Mouse (Mus musculus) hindbrain, embryonic 12.5 days (tissue): ENCODE measurements at regions not wholly inside any gene's neighbourhood (a gene's known extent, or its start where the extent isn't known, plus 50 kb on each side); places are given as distances from the start of the nearest gene placed in this dataset.

Experiments
- ATAC-seq: fragments of 200-750 bp; cut with Nextera tagmentation; 2 replicates; pipeline ENCODE4 v1.8.0; 2017; ENCODE audit warnings: moderate TSS enrichment; ENCODE audit not compliant: low FRiP score
- H3K27ac ChIP-seq: fragments of 300-500 bp; sonication (generic); 2 replicates; pipeline ENCODE4 v1.5.1; 2016; ENCODE audit warnings: mild to moderate bottlenecking
- H3K27me3 ChIP-seq: fragments of 300-500 bp; sonication (generic); 2 replicates; pipeline ENCODE4 v1.6.1; 2016; ENCODE audit warnings: mild to moderate bottlenecking
- H3K36me3 ChIP-seq: fragments of 300-500 bp; sonication (generic); 2 replicates; pipeline ENCODE4 v1.6.1; 2016; ENCODE audit warnings: mild to moderate bottlenecking
- H3K4me1 ChIP-seq: fragments of 300-500 bp; sonication (generic); 2 replicates; pipeline ENCODE4 v1.6.1; 2016
- H3K4me2 ChIP-seq: fragments of 300-500 bp; sonication (generic); replicated peaks from 2 replicates; pipeline ENCODE4 v1.6.1; 2016; ENCODE audit warnings: mild to moderate bottlenecking
- H3K4me3 ChIP-seq: fragments of 300-500 bp; sonication (generic); 2 replicates; pipeline ENCODE4 v1.5.1; 2016; ENCODE audit warnings: mild to moderate bottlenecking
- H3K9ac ChIP-seq: fragments of 300-500 bp; sonication (generic); 2 replicates; pipeline ENCODE4 v1.6.1; 2016; ENCODE audit warnings: mild to moderate bottlenecking, moderate library complexity
- H3K9me3 ChIP-seq: fragments of 300-500 bp; sonication (generic); replicated peaks from 2 replicates; pipeline ENCODE4 v1.6.1; 2016; ENCODE audit warnings: mild to moderate bottlenecking
- WGBS: fragments of 180-500 bp; shearing (Covaris S2); methylation state at CpG from one replicate; pipeline ENCODE4 v1.1.7; 2016; 5-methylcytosine and 5-hydroxymethylcytosine counted together

- Histone ChIP-seq H3K27me3 (no peaks in the 10 kb centered on the region), H3K9ac (no peak overlapping the region), H3K27ac (no peak overlapping the region), H3K4me1 (no peaks in the 10 kb centered on the region), H3K4me3 (no peak overlapping the region), H3K36me3 (no peaks in the 10 kb centered on the region), H3K9me3 (no peaks in the 10 kb centered on the region), H3K4me2 (no peak overlapping the region)
- 63% methylated on average over 9 of the region's 9 CpGs for WGBS
- ATAC-seq = no peak
These were observed 100.6 kb upstream of the Cxcl12 start for GRCm38 (mm10) chr6:117067541-117068305.

- H3K4me3 ChIP-seq = no peak overlapping the region
- H3K9ac ChIP-seq = no peak overlapping the region
- H3K4me1 ChIP-seq = no peaks in the 10 kb centered on the region
- H3K36me3 ChIP-seq = no peaks in the 10 kb centered on the region
- H3K4me2 ChIP-seq = no peak overlapping the region
- 75% methylated on average over 6 of the region's 6 CpGs for WGBS
- no peaks in the 10 kb centered on the region for H3K27me3 ChIP-seq
- no peak for ATAC-seq
- H3K9me3 ChIP-seq = no peaks in the 10 kb centered on the region
- H3K27ac ChIP-seq = no peak overlapping the region
These were observed 97.0 kb upstream of the Cxcl12 start for GRCm38 (mm10) chr6:117071311-117071710.

DNA sequence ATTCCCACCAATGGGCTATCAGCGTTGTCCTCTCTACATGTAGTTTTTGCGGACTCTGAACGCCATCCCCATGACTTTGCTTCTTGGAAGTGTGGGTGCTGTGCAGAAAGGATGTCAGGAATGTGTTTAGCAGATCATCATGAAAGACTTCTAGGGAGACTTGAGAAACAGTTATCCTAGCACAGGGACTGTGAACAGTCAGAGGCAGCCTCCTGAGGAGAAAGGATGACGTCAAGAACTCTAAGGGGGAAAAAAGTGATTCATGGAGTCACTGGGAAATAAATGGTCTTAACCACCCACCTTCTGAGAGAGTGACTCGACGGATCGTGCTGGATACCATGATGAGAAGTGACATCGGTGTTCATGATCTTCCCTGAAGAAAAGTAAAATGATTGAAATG lies 96.5 kb upstream of the Cxcl12 start:
- Histone ChIP-seq H3K9me3 (no peaks in the 10 kb centered on the region), H3K4me1 (no peaks in the 10 kb centered on the region), H3K36me3 (no peaks in the 10 kb centered on the region), H3K27ac (no peak overlapping the region), H3K27me3 (no peaks in the 10 kb centered on the region), H3K4me3 (no peak overlapping the region), H3K4me2 (no peak overlapping the region), H3K9ac (no peak overlapping the region)
- WGBS = 87% methylated on average over 8 of the region's 8 CpGs
- no peak for ATAC-seq

GRCm38 (mm10) chr6:117079500-117079899 lies 88.8 kb upstream of the Cxcl12 start:
- Histone ChIP-seq H3K4me3 (no peak overlapping the region), H3K4me2 (no peak overlapping the region), H3K27me3 (no peaks in the 10 kb centered on the region), H3K9ac (no peak overlapping the region), H3K4me1 (no peaks in the 10 kb centered on the region; the same call in 1 of the 2 replicates), H3K27ac (no peak overlapping the region), H3K36me3 (no peaks in the 10 kb centered on the region), H3K9me3 (no peaks in the 10 kb centered on the region)
- 52% methylated on average over 5 of the region's 5 CpGs for WGBS
- no peak for ATAC-seq

DNA sequence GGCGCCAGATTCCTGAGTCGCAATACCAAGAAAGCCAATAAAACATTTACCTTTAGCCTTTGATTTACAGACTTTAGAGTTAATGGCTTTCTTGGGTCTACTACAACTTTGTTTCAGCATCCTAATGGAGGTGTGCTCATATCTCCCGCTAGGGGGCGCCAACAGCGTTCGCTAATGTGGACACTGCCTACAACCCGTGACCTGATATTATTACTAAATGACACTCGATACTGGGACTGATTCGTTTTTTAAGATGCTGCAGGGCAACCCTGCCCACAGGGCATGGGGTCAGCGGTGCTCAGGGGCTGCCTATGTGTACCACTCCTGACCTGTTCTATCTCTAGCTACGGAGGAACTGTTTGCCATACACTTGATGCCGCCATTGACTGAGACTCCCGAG lies 87.4 kb upstream of the Cxcl12 start:
- Histone ChIP-seq H3K27ac (no peak overlapping the region), H3K36me3 (no peaks in the 10 kb centered on the region), H3K4me1 (no peaks in the 10 kb centered on the region; the same call in 1 of the 2 replicates), H3K9ac (no peak overlapping the region), H3K4me2 (no peak overlapping the region), H3K27me3 (no peaks in the 10 kb centered on the region), H3K9me3 (no peaks in the 10 kb centered on the region), H3K4me3 (no peak overlapping the region)
- WGBS = 42% methylated on average over 13 of the region's 13 CpGs
- ATAC-seq = no peak

GRCm38 (mm10) chr6:117084211-117084610 lies 84.1 kb upstream of the Cxcl12 start:
- H3K4me1 ChIP-seq = no peaks in the 10 kb centered on the region; the same call in 1 of the 2 replicates
- H3K4me3 ChIP-seq = no peak overlapping the region
- H3K36me3 ChIP-seq = no peaks in the 10 kb centered on the region
- no peak overlapping the region for H3K9ac ChIP-seq
- no peak overlapping the region for H3K4me2 ChIP-seq
- no peak overlapping the region for H3K27ac ChIP-seq
- ATAC-seq = no peak
- no peaks in the 10 kb centered on the region for H3K27me3 ChIP-seq
- WGBS = 61% methylated on average over 6 of the region's 6 CpGs
- H3K9me3 ChIP-seq = no peaks in the 10 kb centered on the region

DNA sequence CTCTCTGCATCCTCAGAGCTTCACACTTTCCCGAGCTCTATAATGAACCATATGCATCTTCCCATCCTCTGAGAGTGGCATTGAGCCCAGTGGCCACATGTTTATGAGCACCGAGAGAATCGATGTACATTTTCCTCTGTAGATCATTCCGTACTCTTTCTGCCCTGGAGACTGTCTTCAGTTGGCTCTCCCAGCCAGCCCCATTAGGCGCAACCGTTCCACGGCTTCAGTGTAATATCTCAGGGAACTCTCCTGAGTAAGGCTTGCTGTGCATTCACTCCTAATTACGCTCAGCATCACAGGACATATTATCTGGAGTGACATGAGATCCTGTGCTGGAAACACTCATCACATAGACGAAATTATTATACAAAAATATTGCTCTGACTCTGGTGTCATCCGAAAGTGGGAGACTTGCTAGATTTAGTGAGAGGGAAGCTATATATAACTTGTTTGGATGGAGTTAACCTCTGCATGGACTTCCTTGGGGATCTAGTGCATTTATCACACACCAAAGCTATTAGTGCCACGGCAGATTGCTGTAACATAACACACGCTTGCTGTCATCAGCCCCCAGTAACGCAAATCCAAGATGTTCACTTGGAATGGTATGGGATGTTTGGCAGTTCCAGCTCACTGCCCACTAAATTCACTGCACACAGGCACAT lies 83.4 kb upstream of the Cxcl12 start:
- Histone ChIP-seq H3K4me2 (no peak overlapping the region), H3K9ac (no peak overlapping the region), H3K36me3 (no peaks in the 10 kb centered on the region), H3K4me3 (no peak overlapping the region), H3K27me3 (no peaks in the 10 kb centered on the region), H3K27ac (no peak overlapping the region), H3K4me1 (no peaks in the 10 kb centered on the region; the same call in 1 of the 2 replicates), H3K9me3 (no peaks in the 10 kb centered on the region)
- 77% methylated on average over 13 of the region's 13 CpGs for WGBS
- no peak for ATAC-seq

- no peaks in the 10 kb centered on the region for H3K36me3 ChIP-seq
- ATAC-seq = no peak
- no peak overlapping the region for H3K4me2 ChIP-seq
- no peak overlapping the region for H3K4me3 ChIP-seq
- no peaks in the 10 kb centered on the region for H3K4me1 ChIP-seq
- WGBS = 86% methylated on average over 6 of the region's 6 CpGs
- H3K9me3 ChIP-seq = no peaks in the 10 kb centered on the region
- no peak overlapping the region for H3K27ac ChIP-seq
- no peak overlapping the region for H3K9ac ChIP-seq
- no peaks in the 10 kb centered on the region for H3K27me3 ChIP-seq
These were observed 73.6 kb upstream of the Cxcl12 start for GRCm38 (mm10) chr6:117094742-117095141.

DNA sequence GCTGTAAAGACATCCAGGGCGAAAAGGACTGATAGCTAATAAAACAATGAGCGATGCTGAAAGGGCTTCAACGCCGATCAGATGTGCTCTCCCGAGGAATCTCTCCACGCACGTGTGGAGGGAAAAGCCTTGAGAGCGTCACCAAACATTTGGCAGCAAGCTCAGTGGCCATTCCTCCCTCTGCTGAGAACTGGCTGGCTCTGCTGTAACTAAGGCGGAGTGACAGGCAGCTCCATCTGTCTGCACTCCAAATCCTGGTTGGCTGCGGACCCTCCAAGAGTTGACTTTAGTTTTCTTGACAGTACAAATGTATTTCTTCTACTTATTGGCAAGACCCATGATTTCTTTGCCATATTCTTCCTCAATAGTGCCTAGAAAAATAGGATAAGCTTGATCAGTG lies 68.5 kb upstream of the Cxcl12 start:
- no peak for ATAC-seq
- no peak overlapping the region for H3K27ac ChIP-seq
- no peak overlapping the region for H3K9ac ChIP-seq
- H3K4me2 ChIP-seq = no peak overlapping the region
- H3K36me3 ChIP-seq = no peaks in the 10 kb centered on the region
- WGBS = 84% methylated on average over 10 of the region's 10 CpGs
- no peak overlapping the region for H3K4me3 ChIP-seq
- no peaks in the 10 kb centered on the region for H3K27me3 ChIP-seq
- no peaks in the 10 kb centered on the region for H3K9me3 ChIP-seq
- 0 out of 2 replicates have a peak, but pooled peaks cover 2% of the 10 kb centered on the region for H3K4me1 ChIP-seq

DNA sequence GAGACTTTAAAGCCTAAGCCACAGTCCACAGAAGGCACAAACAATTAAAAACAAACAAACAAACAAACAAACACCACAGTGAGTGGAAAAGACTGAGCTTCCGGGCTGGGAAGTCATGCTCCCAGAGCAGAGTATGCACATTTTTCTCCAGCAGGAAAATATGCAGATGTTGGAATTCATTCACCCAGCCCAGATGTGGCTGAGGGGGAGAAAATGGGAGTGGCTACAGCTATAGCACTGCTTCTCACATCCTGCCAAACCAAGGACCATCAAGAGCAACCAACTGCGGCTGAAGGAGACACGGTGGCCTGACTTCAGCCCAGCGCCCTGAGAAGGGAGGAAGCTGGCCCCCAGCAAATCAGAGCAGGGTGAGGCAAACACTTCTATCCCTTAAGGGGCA lies 65.6 kb upstream of the Cxcl12 start:
- peaks cover 9% of the 10 kb centered on the region; the same call in 1 of the 2 replicates for H3K4me1 ChIP-seq
- no peak overlapping the region for H3K4me2 ChIP-seq
- H3K36me3 ChIP-seq = no peaks in the 10 kb centered on the region
- H3K27me3 ChIP-seq = no peaks in the 10 kb centered on the region
- no peaks in the 10 kb centered on the region for H3K9me3 ChIP-seq
- H3K27ac ChIP-seq = no peak overlapping the region
- H3K4me3 ChIP-seq = no peak overlapping the region
- no peak overlapping the region for H3K9ac ChIP-seq
- no peak for ATAC-seq
- WGBS = 84% methylated on average over 4 of the region's 4 CpGs

DNA sequence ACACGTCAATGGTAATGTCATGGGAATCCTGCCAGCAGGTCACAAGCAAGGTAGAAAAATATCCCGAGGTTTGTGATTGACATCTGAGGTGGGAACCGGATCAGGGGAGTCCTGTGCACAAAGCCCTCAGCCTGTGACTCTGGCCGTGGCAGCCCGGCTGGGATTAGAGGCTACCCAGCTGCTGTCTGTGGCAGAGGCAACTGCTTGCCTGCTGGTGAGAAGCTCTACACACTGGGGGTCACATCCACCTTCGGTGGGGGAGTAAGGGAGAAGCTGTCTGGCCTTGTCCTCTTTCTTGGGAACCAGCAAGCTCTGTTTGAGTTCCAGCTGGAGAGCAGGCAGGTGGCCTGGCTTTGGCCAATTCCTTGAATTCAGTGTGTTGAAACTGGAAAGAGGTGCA lies 64.3 kb upstream of the Cxcl12 start:
- Histone ChIP-seq H3K4me1 (peaks cover 9% of the 10 kb centered on the region; the same call in 1 of the 2 replicates), H3K9me3 (no peaks in the 10 kb centered on the region), H3K4me2 (no peak overlapping the region), H3K27ac (no peak overlapping the region), H3K9ac (no peak overlapping the region), H3K36me3 (no peaks in the 10 kb centered on the region), H3K4me3 (no peak overlapping the region), H3K27me3 (no peaks in the 10 kb centered on the region)
- WGBS = 66% methylated on average over 6 of the region's 6 CpGs
- ATAC-seq = no peak

- Histone ChIP-seq H3K27ac (no peak overlapping the region), H3K4me3 (no peak overlapping the region), H3K27me3 (no peaks in the 10 kb centered on the region), H3K4me2 (no peak overlapping the region), H3K4me1 (peaks cover 9% of the 10 kb centered on the region; the same call in 1 of the 2 replicates), H3K9me3 (no peaks in the 10 kb centered on the region), H3K9ac (no peak overlapping the region), H3K36me3 (no peaks in the 10 kb centered on the region)
- ATAC-seq = no peak
- WGBS = 84% methylated on average over 2 of the region's 2 CpGs
These were observed 63.9 kb upstream of the Cxcl12 start for GRCm38 (mm10) chr6:117104463-117104862.

DNA sequence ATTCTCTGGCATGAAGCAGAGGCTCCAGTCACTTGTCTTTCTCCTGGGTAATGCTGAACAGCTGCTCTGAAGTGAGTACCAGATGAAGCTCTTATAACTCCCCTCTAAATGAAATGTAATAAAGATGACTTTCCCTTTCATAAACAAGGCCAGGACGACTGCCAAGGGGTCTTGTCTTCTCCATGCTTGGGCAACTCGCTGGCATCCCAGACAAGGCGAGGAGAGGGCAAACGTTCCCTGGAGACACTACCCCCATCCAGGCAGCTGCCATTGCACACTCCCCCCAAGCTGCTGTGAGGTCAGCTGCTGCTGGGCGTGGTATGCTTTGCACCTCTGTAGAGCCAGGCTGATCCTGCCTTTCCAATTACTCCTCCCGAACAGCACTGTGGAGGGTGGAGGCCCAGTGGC lies 63.1 kb upstream of the Cxcl12 start:
- H3K4me3 ChIP-seq = no peak overlapping the region
- H3K36me3 ChIP-seq = no peaks in the 10 kb centered on the region
- no peak overlapping the region for H3K9ac ChIP-seq
- H3K4me2 ChIP-seq = no peak overlapping the region
- 0 out of 2 replicates have a peak overlapping the region, but pooled peaks have one; percentile 7 for H3K27ac ChIP-seq
- H3K4me1 ChIP-seq = peaks cover 9% of the 10 kb centered on the region; the same call in 1 of the 2 replicates
- H3K9me3 ChIP-seq = no peaks in the 10 kb centered on the region
- WGBS = 50% methylated on average over 6 of the region's 6 CpGs
- ATAC-seq = peak; percentile 38; the same call in 1 of the 2 replicates
- no peaks in the 10 kb centered on the region for H3K27me3 ChIP-seq
